Mouse (Mus musculus): ENCODE data around the gene Sall4.

Gene Sall4

DNA sequence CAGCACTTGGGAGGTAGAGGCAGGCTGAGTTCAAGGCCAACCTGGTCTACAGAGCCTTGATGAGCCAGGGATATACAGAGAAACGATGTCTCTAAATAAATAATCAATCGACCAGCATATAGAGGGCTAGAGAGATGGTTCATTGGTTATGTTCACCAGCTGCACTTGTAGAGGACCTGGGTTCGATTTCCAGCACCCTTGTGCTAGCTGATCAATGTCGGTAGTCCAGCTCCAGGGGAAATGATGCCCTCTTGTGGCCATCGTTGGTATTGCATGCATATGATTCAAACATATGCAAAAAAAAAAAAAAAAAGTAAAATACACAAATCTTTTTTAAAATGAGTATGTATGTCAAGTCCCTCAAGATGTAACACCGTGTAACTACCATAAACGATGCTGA lies 25.1 kb downstream of the Sall4 start:
- DNase-seq = peak; percentile 43 to 80

DNA sequence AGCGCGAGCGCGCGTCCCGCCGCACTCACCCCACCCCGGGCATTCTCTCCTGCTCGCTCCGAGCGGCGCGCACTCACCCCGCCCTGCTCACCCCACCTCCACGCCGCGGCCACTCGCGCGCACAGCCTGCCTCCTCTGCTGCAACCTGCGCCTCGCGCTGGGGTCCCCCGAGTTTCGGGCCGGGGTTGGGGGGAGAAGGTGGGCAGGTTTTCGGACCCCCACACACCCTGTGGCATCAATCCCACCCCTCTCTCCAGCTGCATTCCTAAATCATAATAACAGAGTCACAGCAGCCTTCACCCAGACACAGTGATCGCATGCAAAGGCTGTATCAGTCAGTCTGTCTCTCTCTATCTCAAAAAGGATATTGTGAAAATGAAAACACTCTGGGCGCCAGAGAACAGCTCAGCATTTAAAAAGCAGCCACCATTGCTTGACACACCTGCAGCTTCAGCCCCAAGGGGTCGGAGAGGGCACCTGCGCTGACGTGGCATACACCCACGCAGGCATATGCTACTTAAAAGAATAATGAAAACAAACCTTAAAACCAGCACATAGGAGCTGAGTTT lies 25.6 kb downstream of the Sall4 start, which contains the start of gene Atp9a:
Gene Atp9a, minus strand, starts transcription at position 351 of the 569 bp plus-strand sequence.
- DNase-seq = peak; percentile 37 to 72

DNA sequence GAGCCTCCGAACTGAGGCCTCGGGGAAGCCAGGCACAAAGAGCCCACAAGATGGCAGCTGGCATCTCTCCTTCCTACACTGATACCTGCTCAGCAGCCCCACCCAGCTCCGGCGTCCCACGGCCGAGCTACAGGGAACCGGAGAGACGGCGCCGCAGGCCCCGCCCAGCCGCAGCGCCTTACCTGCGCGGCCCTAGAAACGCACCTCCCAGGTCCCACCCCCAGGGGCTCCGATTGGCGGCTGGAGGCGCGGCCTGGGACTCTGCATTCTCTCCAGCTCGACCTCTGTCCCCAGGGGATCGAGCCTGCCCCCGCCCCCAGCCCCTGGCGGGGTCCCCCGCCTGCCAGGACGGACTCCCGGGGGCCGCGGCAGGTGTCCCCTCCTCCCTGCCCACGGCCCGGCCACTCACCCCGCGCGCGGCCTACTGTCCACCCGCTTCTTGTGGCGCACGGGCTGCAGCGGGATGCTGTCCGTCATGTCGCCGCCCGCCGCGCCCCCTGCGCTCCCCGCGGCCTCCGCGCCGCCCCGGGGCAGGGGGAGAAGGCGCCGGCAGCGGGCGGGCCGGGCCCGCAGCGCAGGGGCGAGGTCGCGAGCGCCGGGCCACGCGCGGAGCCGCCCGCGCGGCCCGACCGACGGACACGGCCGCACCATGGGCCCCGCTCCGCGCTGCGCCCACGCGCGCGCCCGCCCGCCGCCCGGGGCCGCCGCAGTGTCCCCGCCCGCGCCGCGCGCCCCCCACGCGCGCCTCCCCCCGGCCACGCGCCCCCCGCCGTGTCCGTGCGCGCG lies 26.3 kb downstream of the Sall4 start:
- peak; percentile 91 to 94 for DNase-seq

DNA sequence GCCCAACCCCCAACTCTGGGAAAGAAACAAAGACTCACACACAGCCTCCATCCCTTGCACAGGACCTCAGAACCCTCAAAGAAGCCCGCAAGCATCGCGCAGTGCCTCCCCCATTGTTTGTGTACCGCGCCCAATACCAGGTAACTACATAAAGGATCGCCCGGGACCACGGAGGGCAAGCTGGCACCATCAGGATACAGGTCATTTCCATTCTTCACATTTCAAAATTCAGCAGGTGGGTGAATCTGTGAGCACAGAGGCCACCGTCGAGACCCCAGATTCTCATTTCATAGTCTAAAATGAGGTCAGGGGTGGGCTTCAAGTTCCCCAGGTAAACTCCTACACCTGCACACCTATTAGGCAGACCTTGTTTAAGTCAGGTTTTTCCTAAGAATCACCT lies 27.2 kb downstream of the Sall4 start:
- no peak for DNase-seq

DNA sequence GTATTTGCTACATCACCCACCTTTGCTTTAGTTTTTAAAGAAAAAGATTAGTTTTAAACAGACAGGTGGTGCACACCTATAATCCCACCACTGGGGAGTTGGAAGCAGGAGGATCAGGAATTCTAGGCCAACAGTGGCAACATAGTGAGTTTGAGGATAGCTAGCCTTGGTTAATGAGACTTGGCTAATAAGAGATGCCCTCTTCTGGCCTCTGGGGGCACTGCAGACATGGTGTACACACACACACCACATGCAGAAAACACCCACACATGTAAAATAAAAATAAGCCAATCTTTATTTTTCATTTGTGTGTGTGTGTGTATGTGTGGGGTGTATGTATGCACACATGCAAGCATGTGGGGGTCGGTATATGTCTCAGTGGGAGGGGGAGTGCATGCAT lies 28.9 kb downstream of the Sall4 start:
- DNase-seq = peak in 1 of 2 experiments; percentile 29

DNA sequence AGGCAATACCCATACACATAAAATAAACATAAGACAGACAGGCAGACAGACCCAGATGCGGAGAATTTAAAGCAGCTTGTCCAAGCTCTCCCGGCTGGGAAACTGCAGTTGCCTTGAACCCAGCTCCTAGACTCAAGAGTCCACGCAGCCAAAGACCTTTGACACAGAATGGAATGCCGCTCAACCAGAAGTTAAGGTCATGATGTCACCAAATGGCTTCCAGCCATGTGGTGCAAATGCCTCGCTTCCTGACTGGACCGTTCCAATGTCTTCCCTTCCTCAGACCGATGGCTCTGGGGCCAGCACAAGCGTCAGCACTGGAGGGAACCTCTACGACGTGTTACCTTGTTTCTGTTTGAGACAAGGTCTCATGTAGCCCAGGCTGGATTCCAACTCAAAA lies 29.9 kb downstream of the Sall4 start:
- peak; percentile 82 for DNase-seq

DNA sequence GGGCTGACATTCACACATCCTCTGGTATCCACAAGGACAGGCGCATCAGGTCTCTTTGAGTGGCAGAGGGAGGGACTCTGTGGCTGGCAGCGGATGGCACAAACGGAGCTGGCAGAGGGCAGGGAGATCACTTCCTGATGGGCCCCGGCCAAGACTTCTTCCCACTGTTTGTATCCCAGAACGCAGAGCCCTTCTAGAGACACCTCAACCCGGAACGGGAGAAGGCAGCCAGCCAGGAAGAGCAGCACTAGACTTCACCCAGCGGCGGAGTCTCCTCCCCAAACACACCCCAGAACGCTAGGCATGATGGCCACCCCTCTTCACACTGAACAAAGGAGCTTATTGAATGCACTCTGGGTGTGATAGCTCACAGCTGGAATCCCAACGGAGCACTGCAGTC lies 33.7 kb downstream of the Sall4 start:
- peak; percentile 73 to 85 for DNase-seq

DNA sequence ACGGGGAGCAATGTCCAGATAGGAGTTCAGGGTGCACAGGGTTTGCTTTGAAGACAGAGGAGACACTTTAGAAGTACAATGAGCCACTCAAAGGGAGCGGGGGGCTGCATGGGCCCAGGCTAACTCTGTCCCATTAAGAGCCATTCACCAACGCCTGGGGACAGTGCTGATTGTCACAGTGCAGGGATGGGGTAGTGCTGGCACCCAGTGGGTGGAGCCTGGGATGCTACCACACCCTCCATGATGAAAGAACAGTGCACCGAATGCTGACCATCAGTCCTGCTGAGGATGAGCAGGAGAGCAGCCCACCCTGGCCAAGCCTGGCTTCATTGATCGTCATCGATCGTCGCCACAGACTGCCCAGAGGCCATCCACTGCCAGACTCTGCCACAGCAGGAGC lies 36.5 kb downstream of the Sall4 start:
- peak in 1 of 2 experiments; percentile 18 for DNase-seq

DNA sequence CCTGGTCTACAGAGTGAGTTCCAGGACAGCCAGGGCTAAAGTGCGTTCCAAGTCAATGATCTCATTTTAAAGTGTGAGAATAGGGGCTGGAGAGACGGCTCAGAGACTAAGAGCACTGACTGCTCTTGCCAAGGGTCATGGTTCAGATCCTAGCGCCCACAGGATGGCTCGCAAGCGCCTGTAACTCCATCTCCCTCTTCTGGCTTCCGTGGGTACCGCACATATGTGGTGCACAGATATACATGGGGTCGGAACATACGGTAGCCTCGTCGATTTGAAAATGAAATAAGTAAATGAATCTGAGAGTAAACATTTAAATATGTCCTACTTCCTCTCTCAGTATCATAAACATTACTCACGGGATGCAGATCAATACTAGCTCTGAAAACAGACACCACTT lies 38.0 kb downstream of the Sall4 start:
- DNase-seq = peak in 1 of 2 experiments; percentile 57

DNA sequence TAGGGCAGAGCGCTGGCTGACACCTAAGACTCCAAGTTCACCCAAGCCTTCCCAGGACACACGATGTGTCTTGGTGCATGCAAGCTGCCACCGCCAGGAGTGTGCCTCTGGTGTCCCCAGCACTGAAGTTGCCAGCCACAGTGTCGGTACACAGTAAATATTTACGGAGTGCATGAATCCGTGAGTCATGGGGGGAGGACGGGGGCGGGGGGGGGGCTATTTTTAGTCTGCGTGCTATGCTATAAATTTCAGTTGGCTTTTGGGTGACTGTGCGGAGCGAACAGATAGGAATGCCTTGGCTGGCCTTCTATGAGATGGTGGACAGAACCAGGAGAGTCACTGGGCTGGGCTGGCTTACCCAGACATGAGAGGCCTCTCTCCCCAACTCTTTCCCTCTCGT lies 39.7 kb downstream of the Sall4 start:
- no peak for DNase-seq

DNA sequence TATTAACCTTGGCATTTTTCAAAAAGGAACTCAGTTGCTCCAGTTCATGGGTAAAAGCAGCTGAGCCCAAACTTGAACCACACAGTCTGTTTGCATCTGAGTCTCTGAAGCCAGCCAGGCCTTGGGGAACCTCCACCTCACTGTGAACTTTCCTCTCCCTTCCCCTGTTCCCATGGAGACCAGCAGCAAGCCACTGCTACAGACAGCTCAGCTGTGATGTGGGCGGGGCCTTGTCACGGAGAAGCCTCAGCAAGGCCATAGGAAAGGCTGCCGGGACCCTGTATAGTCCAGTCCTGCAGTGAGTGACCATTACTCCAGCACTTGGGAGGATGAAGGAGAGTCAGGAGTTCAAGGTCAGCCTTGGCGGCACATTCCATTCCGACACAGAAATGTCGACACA lies 41.7 kb downstream of the Sall4 start:
- peak; percentile 86 to 88 for DNase-seq

DNA sequence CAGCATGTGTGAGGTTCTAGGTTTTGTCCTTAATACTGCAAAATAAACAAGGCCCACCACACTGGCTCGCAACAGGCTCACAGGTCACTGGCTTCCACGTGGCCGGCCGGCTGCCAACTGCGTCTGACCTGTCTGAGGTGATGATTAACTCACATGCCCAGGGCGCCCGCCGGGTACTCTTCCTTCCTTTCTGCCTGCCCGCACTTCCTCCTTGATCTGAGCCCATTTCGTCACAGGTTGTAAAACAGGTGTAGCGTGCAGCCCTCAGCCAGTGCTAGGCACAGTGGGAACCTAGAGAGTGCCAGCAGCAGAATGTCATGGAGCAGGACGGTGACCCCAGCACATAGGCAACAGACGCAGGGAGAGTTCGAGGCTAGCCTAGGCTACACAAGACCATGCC lies 46.4 kb downstream of the Sall4 start:
- DNase-seq = peak; percentile 91 to 94

DNA sequence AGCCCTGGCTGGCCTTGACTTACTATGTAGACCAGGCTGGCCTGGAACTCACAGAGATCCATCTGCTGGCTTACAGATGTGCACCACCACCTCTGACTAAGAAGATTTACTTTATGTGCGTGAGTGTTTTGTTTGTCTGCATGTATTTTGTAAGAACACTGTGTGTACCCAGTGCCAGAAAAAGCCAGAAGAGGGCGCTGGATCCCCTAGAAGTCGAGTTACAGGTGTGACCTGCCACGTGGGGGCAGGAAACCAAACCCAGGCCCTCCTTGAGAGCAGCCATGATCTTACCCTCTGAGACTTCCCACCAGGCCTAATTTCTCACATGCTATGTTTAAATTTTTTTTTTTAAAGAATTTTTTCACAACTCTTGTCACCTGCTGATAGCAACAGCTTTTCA lies 48.0 kb downstream of the Sall4 start:
- DNase-seq = peak in 1 of 2 experiments; percentile 34

DNA sequence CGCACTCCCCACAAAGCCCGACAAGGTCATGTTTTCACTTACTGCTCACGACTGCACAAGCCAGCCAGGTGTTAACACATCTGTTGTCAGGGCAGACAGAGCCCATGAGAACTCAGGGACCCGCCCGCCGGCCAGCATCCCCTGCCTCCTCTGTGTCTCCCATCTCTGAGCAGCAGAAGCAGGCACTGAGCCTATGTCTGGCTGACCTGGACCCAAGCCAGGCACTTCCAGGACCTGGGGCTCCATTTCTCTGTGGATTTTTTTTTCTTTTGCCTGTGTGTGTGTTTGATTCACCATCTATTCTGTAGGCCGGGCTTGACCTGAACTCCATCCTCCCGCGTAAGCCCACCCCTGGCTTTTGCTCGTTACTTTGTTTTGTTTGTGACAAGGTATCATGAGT lies 49.0 kb downstream of the Sall4 start:
- no peak for DNase-seq

DNA sequence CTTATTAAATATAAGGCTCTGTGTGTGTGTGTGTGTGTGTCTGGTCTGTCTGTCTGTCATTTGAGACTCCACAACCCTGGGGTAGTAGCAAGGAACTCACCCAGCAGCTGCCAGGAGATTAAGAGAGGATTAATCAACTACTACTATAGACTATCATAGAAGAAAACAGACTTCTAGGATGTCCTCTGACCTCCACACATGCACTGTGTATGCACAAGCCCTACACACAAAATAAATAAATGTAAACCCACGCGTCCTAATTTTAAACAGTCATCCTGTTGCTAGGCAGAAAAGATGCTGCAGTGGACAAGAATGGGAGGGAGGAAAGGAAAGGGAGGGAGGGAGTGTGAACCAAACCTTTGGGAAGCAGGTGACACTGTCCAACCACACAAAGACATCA lies 49.5 kb downstream of the Sall4 start:
- no peak for DNase-seq

DNA sequence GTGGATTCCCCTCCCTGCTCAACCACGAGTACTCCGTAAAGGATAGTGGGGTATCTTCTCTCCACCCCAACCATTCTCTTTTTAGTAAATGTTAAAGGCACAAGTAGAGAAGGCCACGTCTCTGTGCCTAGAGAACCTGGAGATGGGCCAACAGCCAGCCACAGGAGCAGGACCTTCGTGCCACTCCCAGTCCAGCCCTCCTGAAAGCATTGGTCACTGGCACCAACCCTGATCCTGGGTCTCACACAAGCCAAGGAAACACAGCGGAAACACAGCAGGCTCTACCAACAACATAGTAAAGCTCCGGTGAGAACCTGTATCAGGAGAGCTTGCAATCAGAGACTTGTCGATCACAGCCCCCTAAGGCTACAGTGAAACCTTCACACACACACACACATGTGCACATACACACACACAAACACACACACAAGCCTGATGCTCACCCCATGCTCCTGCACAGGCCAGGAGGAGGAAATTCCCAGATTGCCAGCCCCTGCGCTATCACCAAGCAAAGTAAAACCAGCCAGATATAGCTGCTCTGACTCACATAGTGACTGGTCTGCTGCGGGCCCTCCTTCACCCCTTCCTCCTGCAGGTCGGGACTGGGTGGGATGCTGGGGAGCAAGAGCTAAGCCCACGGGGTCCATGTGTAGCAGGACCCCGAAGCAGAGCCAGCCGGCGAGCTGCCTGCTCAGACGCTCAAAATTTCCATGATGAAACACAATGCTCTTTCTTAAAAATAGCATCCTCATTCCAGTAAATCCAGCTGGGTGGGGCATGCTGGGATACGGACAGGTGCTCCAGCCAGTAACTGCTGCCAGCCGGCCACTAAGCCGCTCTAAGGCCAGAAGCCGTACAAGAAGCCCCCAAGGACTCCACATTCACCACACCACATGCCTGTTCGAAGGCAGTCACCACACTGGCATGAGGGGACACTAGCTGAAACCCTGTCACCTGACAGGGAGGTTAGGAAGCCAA lies 55.3 kb downstream of the Sall4 start:
- no peak for DNase-seq

DNA sequence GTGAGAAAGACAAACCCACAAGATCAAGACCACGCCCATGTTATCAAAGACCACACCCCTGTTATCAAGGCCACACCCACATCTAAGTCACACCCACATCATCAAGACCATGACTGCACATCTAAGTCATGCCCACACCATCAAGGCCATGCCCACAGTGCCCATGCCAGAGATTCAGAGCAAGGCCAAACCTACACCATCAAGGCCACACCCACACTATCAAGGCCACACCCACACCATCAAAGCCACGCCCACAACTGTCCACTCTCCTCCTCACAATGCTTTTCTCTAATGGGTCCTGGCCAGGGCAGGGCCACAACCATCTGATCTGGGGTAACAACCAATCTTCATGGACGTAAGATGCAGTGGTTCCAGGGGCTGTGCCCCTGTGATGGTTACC lies 56.8 kb downstream of the Sall4 start:
- no peak for DNase-seq

DNA sequence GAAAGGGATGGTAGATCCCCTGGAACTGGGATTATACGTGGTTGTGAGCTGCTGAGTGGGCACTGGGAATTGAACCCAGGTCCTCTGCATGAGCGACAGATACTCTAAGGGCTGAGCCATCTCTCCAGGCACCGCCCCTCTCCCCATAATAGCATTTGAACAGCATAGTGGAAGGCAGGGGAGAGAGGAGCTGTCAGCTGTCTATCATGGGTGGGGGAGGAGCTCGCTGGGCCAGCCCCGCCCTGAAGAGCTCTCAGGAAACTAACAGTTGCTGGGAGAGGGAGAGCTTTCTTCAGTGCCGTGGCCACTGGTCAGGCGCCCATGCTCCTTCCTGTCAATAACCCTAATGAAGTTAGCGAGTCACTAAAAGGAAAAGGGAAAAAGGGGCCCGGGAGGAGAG lies 60.0 kb downstream of the Sall4 start:
- DNase-seq = no peak

DNA sequence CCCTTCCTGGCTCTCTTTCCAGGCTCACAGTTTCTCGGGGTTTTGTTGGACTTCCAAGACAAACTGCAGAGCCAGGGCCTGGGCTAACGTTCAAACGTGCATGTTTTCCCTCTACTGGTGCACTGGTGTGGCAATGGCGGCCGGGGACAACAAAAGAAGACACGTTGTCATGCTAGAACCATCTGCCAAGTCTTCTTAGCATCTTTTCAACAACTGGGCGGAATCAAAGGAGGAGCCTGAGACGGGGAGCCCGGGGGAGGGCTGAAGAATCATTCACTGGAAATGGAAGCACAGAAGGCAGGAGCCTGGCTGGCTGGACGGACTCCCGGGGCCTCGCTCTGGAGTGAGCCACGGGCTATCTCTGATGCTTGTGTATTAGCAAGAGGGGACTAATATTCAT lies 65.5 kb downstream of the Sall4 start:
- no peak for DNase-seq

Data from kidney, postnatal 36 days (tissue).